Mouse (Mus musculus) WW6 (cell line): ENCODE results near the gene Ppm1b.

ENCODE experiments used
- DNase-seq: peaks from one replicate; pipeline ENCODE4 v3.0.0-alpha.2; 2013; ENCODE audit warnings: low read depth, low spot score

Gene Ppm1b

GRCm38 (mm10) chr17:85023247-85024167, 67.0 kb downstream of the Ppm1b start:
- peak; percentile 55 for DNase-seq

- DNase-seq = no peak
Observed at GRCm38 (mm10) chr17:85024237-85024636, 67.7 kb downstream of the Ppm1b start.

GRCm38 (mm10) chr17:85025151-85025550, 68.6 kb downstream of the Ppm1b start:
- no peak for DNase-seq

- DNase-seq = no peak
Observed at GRCm38 (mm10) chr17:85026436-85026835, 69.9 kb downstream of the Ppm1b start.

GRCm38 (mm10) chr17:85027247-85027646, 70.7 kb downstream of the Ppm1b start:
- DNase-seq = no peak

- DNase-seq = no peak
Observed at GRCm38 (mm10) chr17:85028093-85028739, 71.7 kb downstream of the Ppm1b start, which contains the start of gene Slc3a1. TSS of gene Slc3a1 (plus strand) at chr17:85028376.

- no peak for DNase-seq
Observed at GRCm38 (mm10) chr17:85028797-85029196, 72.3 kb downstream of the Ppm1b start.

- no peak for DNase-seq
Observed at GRCm38 (mm10) chr17:85030651-85031050, 74.1 kb downstream of the Ppm1b start.

- DNase-seq = no peak
Observed at GRCm38 (mm10) chr17:85033087-85033486, 76.5 kb downstream of the Ppm1b start.

GRCm38 (mm10) chr17:85034068-85034467, 77.5 kb downstream of the Ppm1b start:
- DNase-seq = no peak

- DNase-seq = no peak
Observed at GRCm38 (mm10) chr17:85037855-85038254, 81.3 kb downstream of the Ppm1b start.

- no peak for DNase-seq
Observed at GRCm38 (mm10) chr17:85038311-85038710, 81.8 kb downstream of the Ppm1b start.

GRCm38 (mm10) chr17:85038761-85039160, 82.2 kb downstream of the Ppm1b start:
- no peak for DNase-seq

- DNase-seq = no peak
Observed at GRCm38 (mm10) chr17:85040913-85041312, 84.4 kb downstream of the Ppm1b start.

GRCm38 (mm10) chr17:85042419-85042818, 85.9 kb downstream of the Ppm1b start:
- no peak for DNase-seq

GRCm38 (mm10) chr17:85043404-85043816, 86.9 kb downstream of the Ppm1b start:
- DNase-seq = no peak

GRCm38 (mm10) chr17:85044466-85044865, 87.9 kb downstream of the Ppm1b start:
- DNase-seq = no peak

- no peak for DNase-seq
Observed at GRCm38 (mm10) chr17:85045160-85045559, 88.6 kb downstream of the Ppm1b start.

- DNase-seq = no peak
Observed at GRCm38 (mm10) chr17:85048379-85048778, 91.8 kb downstream of the Ppm1b start.

- no peak for DNase-seq
Observed at GRCm38 (mm10) chr17:85058276-85058675, 101.7 kb downstream of the Ppm1b start.

GRCm38 (mm10) chr17:85059136-85059535, 102.6 kb downstream of the Ppm1b start:
- no peak for DNase-seq

GRCm38 (mm10) chr17:85063560-85063959, 107.0 kb downstream of the Ppm1b start:
- no peak for DNase-seq

- no peak for DNase-seq
Observed at GRCm38 (mm10) chr17:85067331-85067730, 110.8 kb downstream of the Ppm1b start.
